In genomic region chr1:74855651-74856438, GRCm38 (mm10) we compare ENCODE assay signal across 10 mouse cellular contexts. TPM values are rescaled to one million over a fixed set of nuclear protein-coding genes. Genes with fewer than 3 reads are reported as not detected.
DNase-seq lines count a peak whose midpoint lies in the region; ATAC-seq lines count a peak whose summit lies in the region.
"Had no signal": no experiment of that assay in that cellular context is flagged by ENCODE, and none has a peak within 500 bp of the region (broad histone marks: within the 10 kb centered on the region; RNA-seq: fewer than 3 reads in every experiment).

No protein-coding gene starts in this region.

- peaks cover 28% of the 10 kb centered on the region for H3K4me1 ChIP-seq in heart, embryonic 10.5 days
- peaks cover 74% of the 10 kb centered on the region for H3K4me1 ChIP-seq in forebrain, embryonic 10.5 days
- peaks cover 11% of the 10 kb centered on the region for H3K4me1 ChIP-seq in limb, embryonic 11.5 days (ENCODE audit: control insufficient read depth, insufficient read depth, low read length)

- H3K27me3 ChIP-seq in heart, embryonic 10.5 days (ENCODE audit: insufficient read depth, poor library complexity, severe bottlenecking), result peaks cover 100% of the 10 kb centered on the region
- peaks cover 100% of the 10 kb centered on the region for H3K27me3 ChIP-seq in forebrain, embryonic 10.5 days (ENCODE audit: poor library complexity, severe bottlenecking)
- peaks cover 75% of the 10 kb centered on the region for H3K27me3 ChIP-seq in limb, embryonic 11.5 days (ENCODE audit: control insufficient read depth, insufficient read depth, low read length)

- no peak overlapping the region for H3K27ac ChIP-seq in heart, embryonic 10.5 days
- H3K27ac ChIP-seq in forebrain, embryonic 10.5 days, result peak overlapping the region; percentile 83
- H3K27ac ChIP-seq in limb, embryonic 11.5 days (replicated peaks; ENCODE audit: low read depth, low read length), result no peak overlapping the region

- under 1% methylated on average over 74 of the region's 74 CpGs for WGBS in heart, embryonic 10.5 days
- under 1% methylated on average over 74 of the region's 74 CpGs for WGBS in forebrain, embryonic 10.5 days
- under 1% methylated on average over 70 of the region's 74 CpGs for WGBS in limb, embryonic 11.5 days

- H3K4me2 ChIP-seq in limb, embryonic 11.5 days (ENCODE audit: low read depth, severe bottlenecking), result peak overlapping the region; percentile 98

- DNase-seq in heart, embryonic 10.5 days (ENCODE audit: low spot score), result no peak
- DNase-seq in heart, postnatal 4 days, result no peak
- peak; percentile 46 to 55 for DNase-seq in right cerebral cortex, postnatal 10 days (ENCODE audit: low spot score in 2 of 2)
- no peak for DNase-seq in right cerebral cortex, postnatal 36 days (ENCODE audit: low spot score in 2 of 2)
- DNase-seq in forebrain, embryonic 10.5 days (ENCODE audit: extremely low spot score, low spot score), result peak; percentile 49
- peak; percentile 52 for DNase-seq in limb, embryonic 11.5 days (ENCODE audit: low spot score)
- peak; percentile 46 for DNase-seq in retina, postnatal 1 day
- no peak for DNase-seq in spleen, postnatal 36 days (ENCODE audit: low spot score in 2 of 2)

- no peaks in the 10 kb centered on the region for H3K36me3 ChIP-seq in heart, embryonic 10.5 days
- no peaks in the 10 kb centered on the region for H3K36me3 ChIP-seq in forebrain, embryonic 10.5 days (replicated peaks)
- no peaks in the 10 kb centered on the region for H3K36me3 ChIP-seq in limb, embryonic 11.5 days (ENCODE audit: control insufficient read depth, insufficient read depth, low read length)

- peak overlapping the region; percentile 70 for H3K4me3 ChIP-seq in heart, embryonic 10.5 days
- H3K4me3 ChIP-seq in forebrain, embryonic 10.5 days, result peak overlapping the region; percentile 76
- H3K4me3 ChIP-seq in limb, embryonic 11.5 days (ENCODE audit: low read depth, low read length), result peak overlapping the region; percentile 47

- no peak for ATAC-seq in limb, embryonic 11.5 days (ENCODE audit: insufficient number of reproducible peaks, low FRiP score, low TSS enrichment, low read depth)

- H3K9ac ChIP-seq in limb, embryonic 11.5 days (ENCODE audit: low read length), result no peak overlapping the region

- H3K9me3 ChIP-seq in heart, embryonic 10.5 days, result no peaks in the 10 kb centered on the region
- H3K9me3 ChIP-seq in forebrain, embryonic 10.5 days, result no peaks in the 10 kb centered on the region
- H3K9me3 ChIP-seq in limb, embryonic 11.5 days (ENCODE audit: control insufficient read depth, low read length), result no peaks in the 10 kb centered on the region

RNA-seq across cellular contexts. Expression of gene Cdk5r2, which starts 1.1 kb away (rescaled TPM):
- polyA plus RNA-seq in heart, embryonic 10.5 days (2016; fragmentation: Nextera tagmentation; extraction: Ambion mirVana), result not detected in 2 replicates
- total RNA-seq in heart, postnatal 4 days (2021), result not detected
- 0.22 and 0.25 TPM in 2 replicates for polyA plus RNA-seq in forebrain, embryonic 10.5 days (2016; fragmentation: Nextera tagmentation; extraction: Ambion mirVana)
- not detected in 2 replicates for polyA plus RNA-seq in limb, embryonic 11.5 days (2014; fragmentation: Nextera tagmentation; extraction: Ambion mirVana)
- total RNA-seq: MEL had no signal

RNA-seq across cellular contexts. Expression of gene Fev, which starts 29.4 kb away (rescaled TPM):
- polyA plus RNA-seq in heart, embryonic 10.5 days (2016; fragmentation: Nextera tagmentation; extraction: Ambion mirVana), result 1.2 and 1.4 TPM in 2 replicates
- total RNA-seq in heart, postnatal 4 days (2021), result not detected
- not detected in 2 replicates for polyA plus RNA-seq in forebrain, embryonic 10.5 days (2016; fragmentation: Nextera tagmentation; extraction: Ambion mirVana)
- polyA plus RNA-seq in limb, embryonic 11.5 days (2014; fragmentation: Nextera tagmentation; extraction: Ambion mirVana), result not detected in 2 replicates
- total RNA-seq: MEL had no signal
- polyA plus RNA-seq: frontal cortex, adult 2 months had no signal

RNA-seq across cellular contexts. Expression of gene Cryba2, which starts 37.1 kb away (rescaled TPM):
- polyA plus RNA-seq in heart, embryonic 10.5 days (2016; fragmentation: Nextera tagmentation; extraction: Ambion mirVana), result not detected in 2 replicates
- not detected for total RNA-seq in heart, postnatal 4 days (2021)
- not detected in 2 replicates for polyA plus RNA-seq in forebrain, embryonic 10.5 days (2016; fragmentation: Nextera tagmentation; extraction: Ambion mirVana)
- polyA plus RNA-seq in limb, embryonic 11.5 days (2014; fragmentation: Nextera tagmentation; extraction: Ambion mirVana), result not detected in 2 replicates
- total RNA-seq: MEL had no signal

Comparison
In these comparisons a context has a peak if more than half of its experiments do, and no peak if none do; other contexts are left out.
1. DNase-seq: peak in right cerebral cortex, postnatal 10 days (2 of 2), forebrain, embryonic 10.5 days (single experiment), limb, embryonic 11.5 days (single experiment) and retina, postnatal 1 day (single experiment); none in heart, embryonic 10.5 days (single experiment), heart, postnatal 4 days (single experiment), right cerebral cortex, postnatal 36 days (0 of 2) and spleen, postnatal 36 days (0 of 2).
2. Peak in every context shown above with its lines, with median percentiles within 50 percentile points of each other: H3K4me3 ChIP-seq.